Mouse (Mus musculus): ENCODE results near the gene Il13ra2.

DNA sequence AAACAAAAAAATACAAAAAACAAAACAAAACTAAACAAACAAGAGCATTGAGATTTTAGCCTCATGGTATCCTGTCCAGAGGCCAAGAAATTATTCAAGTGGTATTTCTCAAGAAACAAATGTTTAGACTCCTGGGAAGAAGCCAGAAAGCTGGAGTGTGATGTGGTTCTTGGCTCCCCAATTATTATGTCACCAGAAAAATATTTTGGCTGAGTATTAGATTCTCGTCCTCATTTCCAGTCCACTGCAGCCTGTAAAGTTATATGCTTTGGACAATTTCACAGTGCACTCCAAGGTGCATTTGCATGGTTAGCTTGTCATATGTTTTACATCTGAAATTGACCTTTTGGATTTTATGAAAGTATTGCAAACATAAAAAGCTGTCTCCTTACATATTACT, 761 bp upstream of the Il13ra2 start:
- TF ChIP-seq POLR2A (IDR thresholded peaks at IDR 0.05; ENCODE audit: borderline replicate concordance, low read depth, low read length) (no peak), CTCF (IDR thresholded peaks at IDR 0.05; ENCODE audit: low read depth, low read length) (no peak)

Measured in bone marrow macrophage, adult 2 months (primary cell).